Mouse (Mus musculus) stomach, embryonic 16.5 days (tissue): ENCODE data around the gene Plxnd1. TPM values are rescaled to one million over a fixed set of nuclear protein-coding genes. Genes with fewer than 3 reads are reported as not detected.

ENCODE experiments used
- ATAC-seq: fragments of 200-750 bp; cut with Nextera tagmentation; 2 replicates; pipeline ENCODE4 v1.8.0; 2017; ENCODE audit warnings: moderate number of reproducible peaks, moderate TSS enrichment; ENCODE audit not compliant: insufficient read depth, low FRiP score
- H3K27ac ChIP-seq: fragments of 300-500 bp; sonication (generic); 2 replicates; pipeline ENCODE4 v1.5.1; 2014; ENCODE audit warnings: low read length
- H3K27me3 ChIP-seq: fragments of 300-500 bp; sonication (generic); 2 replicates; pipeline ENCODE4 v1.6.1; 2014; ENCODE audit warnings: low read length, control low read depth, mixed read lengths; ENCODE audit not compliant: control insufficient read depth, insufficient read depth
- H3K36me3 ChIP-seq: fragments of 300-500 bp; sonication (generic); 2 replicates; pipeline ENCODE4 v1.6.1; 2014; ENCODE audit warnings: low read length; ENCODE audit not compliant: control insufficient read depth, insufficient read depth
- H3K4me1 ChIP-seq: fragments of 300-500 bp; sonication (generic); 2 replicates; pipeline ENCODE4 v1.6.1; 2014; ENCODE audit warnings: low read length, control low read depth, mixed read lengths; ENCODE audit not compliant: control insufficient read depth, insufficient read depth
- H3K4me2 ChIP-seq: fragments of 300-500 bp; sonication (generic); 2 replicates; pipeline ENCODE4 v1.6.1; 2014; ENCODE audit warnings: low read depth, low read length, mixed read lengths
- H3K4me3 ChIP-seq: fragments of 300-500 bp; sonication (generic); replicated peaks from 2 replicates; pipeline ENCODE4 v1.5.1; 2014; ENCODE audit warnings: mild to moderate bottlenecking, low read length
- H3K9ac ChIP-seq: fragments of 300-500 bp; sonication (generic); 2 replicates; pipeline ENCODE4 v1.6.1; 2014; ENCODE audit warnings: low read length
- H3K9me3 ChIP-seq: fragments of 300-500 bp; sonication (generic); replicated peaks from 2 replicates; pipeline ENCODE4 v1.6.1; 2016; ENCODE audit warnings: low read length, control low read depth; ENCODE audit not compliant: control insufficient read depth
- WGBS: fragments of 180-500 bp; shearing (Covaris S2); extraction: QIAGEN DNeasy Blood & Tissue Kit; methylation state at CpG from one replicate; pipeline ENCODE4 v1.1.7; 2014; 5-methylcytosine and 5-hydroxymethylcytosine counted together
- polyA plus RNA-seq: library from polyadenylated mRNA; unstranded; fragments of >200 nt; fragmentation: Nextera tagmentation; extraction: Ambion mirVana; gene quantifications from 2 replicates; pipeline ENCODE4 v1.2.1, GENCODE M21; 2015

The Plxnd1 gene
- polyA plus RNA-seq, 1 experiment from 2014 or later: 27.7 TPM

DNA sequence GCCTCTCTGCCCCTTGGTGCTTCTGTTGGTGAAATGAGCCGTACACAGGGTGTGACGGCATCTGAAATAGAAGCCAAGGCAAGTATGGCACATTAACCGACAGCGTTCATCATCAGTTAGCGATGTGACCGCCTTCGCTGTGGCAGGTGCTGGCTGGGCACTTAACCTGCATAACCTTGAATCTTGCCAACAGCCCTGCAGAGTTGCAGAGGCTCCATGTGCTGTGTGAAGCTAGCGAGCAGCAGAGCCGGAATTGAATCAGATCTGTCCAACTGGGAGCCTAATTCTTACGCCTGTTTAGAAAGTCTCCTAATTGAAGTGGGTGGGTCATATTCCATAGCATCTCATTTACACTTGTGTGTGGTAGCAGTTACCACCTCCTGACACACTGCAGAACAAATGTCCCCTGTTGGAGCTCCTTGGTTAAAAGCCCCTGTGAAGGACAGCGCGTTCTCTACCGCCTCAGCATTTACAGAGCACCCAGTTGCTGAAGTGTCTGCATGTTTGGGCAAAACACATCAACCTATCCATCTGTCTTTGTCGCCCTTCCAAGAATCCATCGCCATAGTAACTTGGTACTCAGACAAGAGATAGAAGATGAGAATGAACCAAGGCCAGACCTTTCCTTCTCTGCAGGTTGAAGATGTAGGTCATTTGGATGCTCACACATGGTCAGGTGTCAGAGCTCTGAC lies 80.1 kb downstream of the Plxnd1 start:
- no peaks in the 10 kb centered on the region for H3K27me3 ChIP-seq
- no peak for ATAC-seq
- no peaks in the 10 kb centered on the region for H3K9me3 ChIP-seq
- no peak overlapping the region for H3K9ac ChIP-seq
- no peak overlapping the region for H3K27ac ChIP-seq
- 81% methylated on average over 15 of the region's 15 CpGs for WGBS
- no peaks in the 10 kb centered on the region for H3K4me1 ChIP-seq
- no peak overlapping the region for H3K4me2 ChIP-seq
- H3K4me3 ChIP-seq: no peak overlapping the region
- H3K36me3 ChIP-seq: no peaks in the 10 kb centered on the region

DNA sequence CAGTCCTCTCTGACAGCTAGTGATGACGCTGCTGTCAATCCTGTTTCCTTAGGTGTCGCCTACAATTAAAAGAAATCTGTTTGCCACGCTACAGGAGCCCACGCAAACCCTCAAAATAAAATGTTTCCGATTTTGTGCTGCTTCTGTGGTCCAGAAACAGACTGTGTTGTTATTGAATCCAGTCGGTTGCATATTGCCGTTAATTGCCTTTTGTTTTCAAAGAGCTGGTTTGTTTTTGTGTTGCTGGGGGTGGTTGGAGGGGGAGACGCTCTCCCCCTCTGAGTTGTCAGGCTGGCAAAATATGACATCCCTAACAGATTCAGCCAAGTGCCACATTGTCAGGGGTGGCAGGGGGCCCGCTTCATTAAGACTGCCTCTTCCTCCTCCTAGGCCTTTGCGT lies 81.3 kb downstream of the Plxnd1 start:
- H3K36me3 ChIP-seq: no peaks in the 10 kb centered on the region
- ATAC-seq: no peak
- H3K9ac ChIP-seq: no peak overlapping the region
- H3K27ac ChIP-seq: no peak overlapping the region
- H3K4me2 ChIP-seq: no peak overlapping the region
- no peaks in the 10 kb centered on the region for H3K27me3 ChIP-seq
- no peaks in the 10 kb centered on the region; the same call in 1 of the 2 replicates for H3K4me1 ChIP-seq
- no peak overlapping the region for H3K4me3 ChIP-seq
- no peaks in the 10 kb centered on the region for H3K9me3 ChIP-seq
- 90% methylated on average over 10 of the region's 10 CpGs for WGBS

DNA sequence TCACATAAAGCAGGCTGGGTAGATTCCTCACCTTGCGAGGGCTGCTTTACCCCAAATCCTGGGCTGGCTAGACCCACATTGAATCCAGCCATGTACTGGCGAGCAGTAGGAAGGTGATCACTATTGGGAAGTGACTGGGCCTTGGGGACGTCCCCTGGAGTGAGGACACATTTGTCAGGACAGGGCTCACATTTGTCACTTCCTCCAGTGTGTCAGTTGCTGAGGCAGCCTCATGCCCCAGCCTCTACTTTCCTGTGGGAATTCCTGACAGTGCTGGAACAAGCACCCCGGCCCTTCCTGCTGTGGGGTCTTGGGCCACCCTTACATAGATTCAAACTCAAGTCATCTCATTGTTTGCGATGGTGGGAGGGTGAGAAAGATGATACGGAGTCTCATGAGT lies 83.0 kb downstream of the Plxnd1 start:
- Histone ChIP-seq H3K9me3 (no peaks in the 10 kb centered on the region), H3K36me3 (no peaks in the 10 kb centered on the region), H3K4me3 (no peak overlapping the region), H3K4me1 (no peaks in the 10 kb centered on the region; the same call in 1 of the 2 replicates), H3K27me3 (no peaks in the 10 kb centered on the region), H3K9ac (no peak overlapping the region), H3K27ac (no peak overlapping the region), H3K4me2 (no peak overlapping the region)
- WGBS: 77% methylated on average over 6 of the region's 6 CpGs
- ATAC-seq: no peak

DNA sequence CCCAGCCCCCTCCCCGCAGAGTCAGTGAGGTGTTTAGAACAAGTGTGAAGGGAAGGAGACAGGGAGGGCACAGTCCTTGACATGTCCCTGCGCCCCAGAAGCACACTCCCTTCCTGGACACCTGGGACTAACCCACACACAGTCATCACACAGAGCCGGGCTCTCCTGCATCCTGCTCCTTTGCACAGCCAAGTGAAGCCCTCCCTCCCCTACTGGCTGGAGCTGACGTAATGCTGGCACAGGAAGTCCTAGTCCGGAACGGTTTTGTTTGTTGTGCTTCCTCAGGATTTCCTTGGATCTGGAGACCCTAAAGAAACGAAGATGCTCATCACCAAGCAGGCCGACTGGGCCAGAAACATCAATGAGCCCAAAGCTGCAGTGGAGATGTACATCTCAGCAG lies 84.9 kb downstream of the Plxnd1 start:
- 65% methylated on average over 8 of the region's 8 CpGs for WGBS
- Histone ChIP-seq H3K9me3 (no peaks in the 10 kb centered on the region), H3K9ac (0 out of 2 replicates have a peak overlapping the region, but pooled peaks have one; percentile 19), H3K27ac (peak overlapping the region; percentile 66; the same call in 1 of the 2 replicates), H3K36me3 (no peaks in the 10 kb centered on the region), H3K4me2 (no peak overlapping the region), H3K4me3 (no peak overlapping the region), H3K4me1 (no peaks in the 10 kb centered on the region; the same call in 1 of the 2 replicates), H3K27me3 (no peaks in the 10 kb centered on the region)
- peak; percentile 61; the same call in 1 of the 2 replicates for ATAC-seq

DNA sequence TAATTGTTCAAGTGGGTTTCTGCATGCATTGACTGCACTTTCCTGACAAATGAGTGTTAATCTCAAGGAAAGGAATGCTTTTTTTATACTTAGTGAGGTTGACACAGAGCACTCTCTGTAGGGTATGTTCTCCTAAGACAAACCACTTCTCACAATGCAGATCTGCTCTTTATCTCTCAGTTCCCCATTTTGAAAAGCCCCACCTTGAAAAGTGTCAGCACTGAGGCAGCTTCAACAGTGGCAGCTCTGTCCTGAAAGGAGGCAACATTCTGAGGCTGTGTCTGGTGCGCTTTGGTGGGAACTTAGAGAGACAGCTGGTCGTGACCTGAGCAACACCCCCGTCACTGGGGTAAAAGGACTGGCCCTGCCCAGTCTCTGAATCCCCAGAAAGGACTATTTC lies 85.8 kb downstream of the Plxnd1 start:
- H3K4me3 ChIP-seq: no peak overlapping the region
- ATAC-seq: no peak

DNA sequence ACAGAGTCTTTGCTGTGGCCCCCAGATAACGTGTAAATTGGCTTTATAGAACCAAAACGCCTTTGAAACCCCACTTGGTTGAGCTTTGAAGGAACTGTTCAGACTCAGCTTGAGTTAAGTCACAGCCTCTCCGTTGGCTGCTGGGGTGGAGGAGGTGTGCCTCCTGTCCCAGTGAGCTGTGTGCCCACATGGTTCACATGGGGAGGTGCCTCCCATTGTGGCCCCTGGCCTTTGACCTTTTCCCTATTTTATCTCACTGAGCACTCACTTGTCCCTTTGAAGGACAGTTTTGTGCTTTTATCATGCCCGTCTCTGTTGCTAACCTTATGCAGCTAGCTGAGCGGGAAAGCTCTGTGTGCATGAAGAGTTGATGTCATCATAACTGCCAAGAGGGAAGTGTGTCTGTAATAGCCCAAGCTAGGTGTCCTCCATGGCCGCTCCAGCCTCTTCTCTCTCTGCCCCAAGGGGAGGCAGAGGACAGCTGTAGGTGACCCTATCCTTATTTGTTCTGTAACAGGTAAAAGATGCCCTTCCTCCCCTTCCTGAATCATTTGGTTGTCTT lies 86.3 kb downstream of the Plxnd1 start:
- Histone ChIP-seq H3K9ac (no peak overlapping the region), H3K4me3 (no peak overlapping the region), H3K36me3 (no peaks in the 10 kb centered on the region), H3K4me1 (no peaks in the 10 kb centered on the region; the same call in 1 of the 2 replicates), H3K9me3 (no peaks in the 10 kb centered on the region), H3K4me2 (no peak overlapping the region), H3K27ac (no peak overlapping the region), H3K27me3 (no peaks in the 10 kb centered on the region)
- ATAC-seq: no peak
- 41% methylated on average over 6 of the region's 6 CpGs for WGBS

More for the DNA sequence above, 85.8 kb downstream of the Plxnd1 start:
- H3K36me3 ChIP-seq: no peaks in the 10 kb centered on the region
- no peaks in the 10 kb centered on the region for H3K9me3 ChIP-seq
- no peak overlapping the region for H3K4me2 ChIP-seq
- H3K4me1 ChIP-seq: no peaks in the 10 kb centered on the region; the same call in 1 of the 2 replicates
- no peak overlapping the region for H3K9ac ChIP-seq
- no peaks in the 10 kb centered on the region for H3K27me3 ChIP-seq
- H3K27ac ChIP-seq: no peak overlapping the region
- 81% methylated on average over 3 of the region's 3 CpGs for WGBS

DNA sequence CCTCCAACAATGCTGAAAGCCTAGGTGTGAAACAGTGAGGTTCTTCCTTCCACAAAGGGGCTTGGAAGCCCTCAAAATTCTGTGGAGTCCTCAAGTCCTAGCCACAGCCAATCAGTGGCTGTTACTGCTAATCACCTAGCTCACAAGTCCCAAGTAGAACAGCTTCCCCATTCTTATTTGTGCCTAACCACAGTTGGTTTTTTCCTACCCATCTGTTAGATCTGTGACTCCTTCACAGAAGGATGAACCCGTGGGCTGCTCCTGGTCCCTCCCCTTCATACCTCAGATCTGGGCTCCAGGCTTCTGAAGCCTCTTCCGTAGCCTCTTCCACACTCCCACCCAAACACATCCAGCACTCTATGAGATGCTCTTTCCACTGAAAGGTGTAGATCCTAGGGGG lies 87.9 kb downstream of the Plxnd1 start:
- no peaks in the 10 kb centered on the region for H3K9me3 ChIP-seq
- H3K4me1 ChIP-seq: no peaks in the 10 kb centered on the region; the same call in 1 of the 2 replicates
- H3K4me2 ChIP-seq: no peak overlapping the region
- WGBS: 76% methylated on average over 2 of the region's 2 CpGs
- H3K27ac ChIP-seq: no peak overlapping the region
- H3K4me3 ChIP-seq: no peak overlapping the region
- H3K9ac ChIP-seq: no peak overlapping the region
- ATAC-seq: no peak
- H3K27me3 ChIP-seq: no peaks in the 10 kb centered on the region
- H3K36me3 ChIP-seq: no peaks in the 10 kb centered on the region

DNA sequence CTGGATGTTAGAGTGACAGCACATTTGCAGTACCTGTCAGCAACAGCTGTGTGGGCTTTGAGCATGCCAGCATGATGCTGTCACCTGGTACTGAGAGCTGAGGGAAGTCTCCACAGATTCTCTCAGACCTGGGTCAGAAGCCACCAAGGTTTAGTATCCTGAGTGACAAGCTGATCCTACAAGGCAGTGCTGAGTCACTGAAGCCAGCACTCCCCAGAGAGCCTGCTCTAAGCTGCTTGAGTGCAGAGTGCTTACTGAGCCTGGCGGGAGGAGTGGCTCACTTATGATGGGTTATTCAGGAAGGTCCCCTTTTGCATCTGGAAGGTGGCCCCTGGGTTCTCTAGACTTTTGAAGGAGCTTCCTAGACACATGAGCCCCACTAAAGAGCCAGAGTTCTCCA lies 88.3 kb downstream of the Plxnd1 start:
- Histone ChIP-seq H3K36me3 (no peaks in the 10 kb centered on the region), H3K4me3 (no peak overlapping the region), H3K4me2 (no peak overlapping the region), H3K4me1 (no peaks in the 10 kb centered on the region; the same call in 1 of the 2 replicates), H3K27me3 (no peaks in the 10 kb centered on the region), H3K27ac (no peak overlapping the region), H3K9ac (no peak overlapping the region), H3K9me3 (no peaks in the 10 kb centered on the region)
- no peak for ATAC-seq
- WGBS: 76% methylated on average over 1 of the region's 1 CpGs

DNA sequence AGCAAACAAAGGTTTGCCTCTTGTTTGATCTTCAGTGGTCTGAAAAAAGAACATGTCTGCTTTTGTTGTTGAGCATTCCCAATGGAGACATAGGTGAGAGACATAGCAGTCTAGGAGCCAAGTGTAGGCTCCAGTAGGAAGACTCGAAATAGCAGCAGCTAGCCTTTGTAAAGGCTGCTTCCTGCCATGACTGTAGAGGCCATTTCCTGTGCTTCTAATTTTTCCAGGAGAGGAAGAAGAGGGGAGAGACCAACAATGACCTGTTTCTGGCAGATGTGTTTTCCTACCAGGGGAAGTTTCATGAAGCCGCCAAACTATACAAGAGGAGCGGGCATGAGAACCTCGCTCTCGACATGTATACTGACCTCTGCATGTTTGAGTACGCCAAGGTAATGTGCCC lies 89.2 kb downstream of the Plxnd1 start:
- 81% methylated on average over 6 of the region's 6 CpGs for WGBS
- no peak for ATAC-seq
- no peaks in the 10 kb centered on the region for H3K27me3 ChIP-seq
- no peak overlapping the region for H3K9ac ChIP-seq
- H3K36me3 ChIP-seq: no peaks in the 10 kb centered on the region
- H3K4me3 ChIP-seq: no peak overlapping the region
- H3K4me2 ChIP-seq: no peak overlapping the region
- no peaks in the 10 kb centered on the region for H3K9me3 ChIP-seq
- H3K27ac ChIP-seq: peak overlapping the region; percentile 12; the same call in 1 of the 2 replicates
- no peaks in the 10 kb centered on the region; the same call in 1 of the 2 replicates for H3K4me1 ChIP-seq
